8 mouse cellular contexts compared by ENCODE assay signal in genomic region chr15:27595560-27595959, GRCm38 (mm10). TPM values are rescaled to one million over a fixed set of nuclear protein-coding genes. Genes with fewer than 3 reads are reported as not detected.
DNase-seq lines count a peak whose midpoint lies in the region; ATAC-seq and TF ChIP-seq lines count a peak whose summit lies in the region.

No protein-coding gene starts in this region.

- no peak overlapping the region for H3K4me2 ChIP-seq in limb, embryonic 14.5 days (replicated peaks; ENCODE audit: low read depth, low read length, severe bottlenecking)

- H3K9me3 ChIP-seq in limb, embryonic 14.5 days (ENCODE audit: control insufficient read depth, low read length), result no peaks in the 10 kb centered on the region

- no peaks in the 10 kb centered on the region for H3K27me3 ChIP-seq in limb, embryonic 14.5 days (ENCODE audit: control insufficient read depth, insufficient read depth, low read length)

- TF ChIP-seq CTCF in layer of hippocampus, adult 2 months (conservative IDR thresholded peaks at IDR 0.05), result no peak
- no peak for TF ChIP-seq CTCF in cortical plate, adult 2 months (IDR thresholded peaks at IDR 0.05; ENCODE audit: extremely low read depth, insufficient read depth, low read length)

- DNase-seq in adrenal gland, adult 2 months, result peak; percentile 64
- no peak for DNase-seq in adrenal gland, postnatal 4 days (ENCODE audit: low spot score in 2 of 2)
- DNase-seq in layer of hippocampus, adult 2 months (ENCODE audit: low spot score in 2 of 2), result no peak
- DNase-seq in layer of hippocampus, postnatal 36 days, result no peak
- DNase-seq in limb, embryonic 14.5 days (ENCODE audit: low spot score), result no peak
- DNase-seq in spleen, postnatal 36 days (ENCODE audit: low spot score in 2 of 2), result no peak
- no peak for DNase-seq in left cerebral cortex, postnatal 14 days (ENCODE audit: low spot score in 2 of 2)

- intact Hi-C loops in left cerebral cortex, postnatal 14 days (cut with DNase I), result no loop called here

- TF ChIP-seq POLR2A in cortical plate, adult 2 months (IDR thresholded peaks at IDR 0.05; ENCODE audit: extremely low read depth, insufficient read depth, low read length), result no peak
- no peak for TF ChIP-seq POLR2A in limb, embryonic 14.5 days (IDR thresholded peaks at IDR 0.05; ENCODE audit: borderline replicate concordance, extremely low read depth, insufficient read depth, insufficient read length)

- peaks cover 33% of the 10 kb centered on the region for H3K36me3 ChIP-seq in limb, embryonic 14.5 days (ENCODE audit: control insufficient read depth, insufficient read depth, low read length)

- H3K27ac ChIP-seq in layer of hippocampus, adult 2 months, result peak overlapping the region; percentile 94
- H3K27ac ChIP-seq in cortical plate, adult 2 months (ENCODE audit: insufficient read depth, low read length), result peak overlapping the region; percentile 43
- H3K27ac ChIP-seq in limb, embryonic 14.5 days (replicated peaks; ENCODE audit: low read depth, low read length), result peak overlapping the region; percentile 63

- WGBS in limb, embryonic 14.5 days, result 56% methylated on average over 8 of the region's 8 CpGs

- peaks cover 16% of the 10 kb centered on the region for H3K4me1 ChIP-seq in cortical plate, adult 2 months (ENCODE audit: control insufficient read depth, insufficient read depth, low read length)
- H3K4me1 ChIP-seq in limb, embryonic 14.5 days (ENCODE audit: control insufficient read depth, insufficient read depth, low read length), result peaks cover 10% of the 10 kb centered on the region

- no peak overlapping the region for H3K4me3 ChIP-seq in layer of hippocampus, adult 2 months
- H3K4me3 ChIP-seq in cortical plate, adult 2 months (ENCODE audit: insufficient read depth, low read length), result no peak overlapping the region
- H3K4me3 ChIP-seq in limb, embryonic 14.5 days (replicated peaks; ENCODE audit: low read length), result no peak overlapping the region

- ATAC-seq in limb, embryonic 14.5 days (ENCODE audit: low FRiP score, low read depth), result peak; percentile 53

- no peak overlapping the region for H3K9ac ChIP-seq in limb, embryonic 14.5 days (ENCODE audit: low read depth, low read length, severe bottlenecking)

RNA-seq across cellular contexts. Expression of gene Otulin, which starts 34.9 kb away (rescaled TPM):
- 10 to 100 TPM; 34.7 to 38.7 TPM for total RNA-seq in adrenal gland, adult 2 months (2021)
- polyA plus RNA-seq in adrenal gland, adult 2 months (2012; rRNA removed), result 19.4 and 31.2 TPM in 2 replicates
- total RNA-seq in adrenal gland, postnatal 4 days (2021), result 10 to 100 TPM; 42.7 to 43.5 TPM
- 10 to 100 TPM; 19.4 to 23.1 TPM for total RNA-seq in layer of hippocampus, adult 2 months (2021)
- 10 to 100 TPM; 18.4 to 19.4 TPM for total RNA-seq in layer of hippocampus, postnatal 36 days (2021)
- 23.9 and 24.0 TPM in 2 replicates for polyA plus RNA-seq in cortical plate, adult 2 months (2012; rRNA removed)
- polyA plus RNA-seq in limb, embryonic 14.5 days (2012; rRNA removed), result 21.4 and 25.7 TPM in 2 replicates
- 42.7 and 43.0 TPM in 2 replicates for polyA plus RNA-seq in limb, embryonic 14.5 days (2014; fragmentation: Nextera tagmentation; extraction: Ambion mirVana)
- 10 to 100 TPM; 20.8 to 23.1 TPM for total RNA-seq in left cerebral cortex, postnatal 14 days (2021)

Comparison
In these comparisons a context has a peak if more than half of its experiments do, and no peak if none do; other contexts are left out.
1. H3K27ac ChIP-seq: peak in every context shown above with its lines; median percentile 94 in layer of hippocampus, adult 2 months; 63 in limb, embryonic 14.5 days; 43 in cortical plate, adult 2 months.